Mouse (Mus musculus) embryonic facial prominence, embryonic 11.5 days (tissue): ENCODE data around the gene Rgs12. TPM values are rescaled to one million over a fixed set of nuclear protein-coding genes. Genes with fewer than 3 reads are reported as not detected.

Experiments used
- ATAC-seq: fragments of 200-750 bp; cut with Nextera tagmentation; replicated peaks from 2 replicates; pipeline ENCODE4 v1.8.0; 2017; ENCODE audit warnings: low read depth; ENCODE audit not compliant: insufficient number of reproducible peaks, low FRiP score, low TSS enrichment
- DNase-seq: peaks from one replicate; pipeline ENCODE4 v3.0.0-alpha.2; 2015; ENCODE audit warnings: low spot score
- H3K27ac ChIP-seq: fragments of 300-500 bp; sonication (generic); replicated peaks from 2 replicates; pipeline ENCODE4 v1.5.1; 2014; ENCODE audit warnings: mild to moderate bottlenecking, low read depth, low read length, control low read depth
- H3K27me3 ChIP-seq: fragments of 300-500 bp; sonication (generic); 2 replicates; pipeline ENCODE4 v1.6.1; 2014; ENCODE audit warnings: mild to moderate bottlenecking, low read length, moderate library complexity, mixed read lengths; ENCODE audit not compliant: control insufficient read depth, insufficient read depth
- H3K36me3 ChIP-seq: fragments of 300-500 bp; sonication (generic); replicated peaks from 2 replicates; pipeline ENCODE4 v1.6.1; 2014; ENCODE audit warnings: low read depth, mild to moderate bottlenecking, low read length, moderate library complexity, mixed read lengths; ENCODE audit not compliant: control insufficient read depth, insufficient read depth
- H3K4me1 ChIP-seq: fragments of 300-500 bp; sonication (generic); 2 replicates; pipeline ENCODE4 v1.6.1; 2014; ENCODE audit warnings: low read length, mixed read lengths; ENCODE audit not compliant: control insufficient read depth, insufficient read depth
- H3K4me2 ChIP-seq: fragments of 300-500 bp; sonication (generic); 2 replicates; pipeline ENCODE4 v1.6.1; 2014; ENCODE audit warnings: low read depth, mild to moderate bottlenecking, control low read depth, low read length, moderate library complexity
- H3K4me3 ChIP-seq: fragments of 300-500 bp; sonication (generic); 2 replicates; pipeline ENCODE4 v1.5.1; 2014; ENCODE audit warnings: low read depth, low read length, control low read depth
- H3K9ac ChIP-seq: fragments of 300-500 bp; sonication (generic); replicated peaks from 2 replicates; pipeline ENCODE4 v1.6.1; 2014; ENCODE audit warnings: mild to moderate bottlenecking, control low read depth, low read length
- H3K9me3 ChIP-seq: fragments of 300-500 bp; sonication (generic); replicated peaks from 2 replicates; pipeline ENCODE4 v1.6.1; 2016; ENCODE audit warnings: mild to moderate bottlenecking, low read length, inconsistent platforms, mixed read lengths; ENCODE audit not compliant: control insufficient read depth
- WGBS: fragments of 180-500 bp; shearing (Covaris S2); extraction: QIAGEN DNeasy Blood & Tissue Kit; methylation state at CpG from one replicate; pipeline ENCODE4 v1.1.7; 2014; 5-methylcytosine and 5-hydroxymethylcytosine counted together
- polyA plus RNA-seq: library from polyadenylated mRNA; unstranded; fragments of >200 nt; fragmentation: Nextera tagmentation; extraction: Ambion mirVana; gene quantifications from 2 replicates; pipeline ENCODE4 v1.2.1, GENCODE M21; 2014

Gene Rgs12
- polyA plus RNA-seq, 1 experiment from 2014 or later, result 33.7 TPM

DNA sequence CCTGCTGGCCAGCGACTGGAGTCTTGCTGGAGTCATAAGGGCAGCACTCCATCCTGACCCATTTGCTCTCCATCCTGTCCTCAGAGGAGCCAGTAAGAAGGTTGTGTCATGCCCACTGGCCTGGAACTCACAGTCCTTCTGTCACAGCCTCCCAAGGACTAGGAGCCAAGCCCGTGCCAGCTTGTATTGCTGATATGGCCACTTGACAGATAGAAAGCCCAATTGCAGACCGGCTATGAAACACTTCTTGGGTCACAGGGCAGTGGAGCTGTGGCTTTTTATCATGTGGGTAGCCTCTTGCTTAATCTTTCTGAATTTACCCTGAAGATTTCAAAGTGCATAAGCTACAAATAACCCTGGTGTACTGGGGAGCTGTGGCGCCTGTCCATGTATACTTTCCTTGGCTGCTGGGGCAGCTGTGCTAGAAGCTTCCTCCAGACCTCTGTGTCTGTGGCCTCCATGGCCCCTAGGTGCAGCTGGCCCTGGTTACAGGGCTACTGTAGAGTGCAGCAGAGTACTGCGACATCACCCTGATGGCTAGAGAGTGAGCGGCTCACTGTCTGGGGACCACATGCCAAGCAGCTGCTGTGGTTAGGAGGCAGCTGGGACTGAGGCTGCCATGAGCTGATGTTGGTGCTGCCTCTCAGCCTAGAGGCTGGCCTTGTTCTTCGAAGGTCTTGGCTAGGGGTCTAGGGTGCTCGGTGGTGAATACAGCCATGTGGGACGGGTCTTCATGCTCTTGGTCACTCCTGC is 27.5 kb downstream of the Rgs12 start:
- no peak overlapping the region for H3K27ac ChIP-seq
- H3K9ac ChIP-seq, result no peak overlapping the region
- DNase-seq (no peak), ATAC-seq (no peak)
- no peaks in the 10 kb centered on the region for H3K27me3 ChIP-seq
- H3K36me3 ChIP-seq, result peaks cover 2% of the 10 kb centered on the region
- H3K4me2 ChIP-seq, result no peak overlapping the region
- H3K9me3 ChIP-seq, result no peaks in the 10 kb centered on the region
- no peaks in the 10 kb centered on the region for H3K4me1 ChIP-seq
- H3K4me3 ChIP-seq, result no peak overlapping the region
- 93% methylated on average over 9 of the region's 9 CpGs for WGBS

DNA sequence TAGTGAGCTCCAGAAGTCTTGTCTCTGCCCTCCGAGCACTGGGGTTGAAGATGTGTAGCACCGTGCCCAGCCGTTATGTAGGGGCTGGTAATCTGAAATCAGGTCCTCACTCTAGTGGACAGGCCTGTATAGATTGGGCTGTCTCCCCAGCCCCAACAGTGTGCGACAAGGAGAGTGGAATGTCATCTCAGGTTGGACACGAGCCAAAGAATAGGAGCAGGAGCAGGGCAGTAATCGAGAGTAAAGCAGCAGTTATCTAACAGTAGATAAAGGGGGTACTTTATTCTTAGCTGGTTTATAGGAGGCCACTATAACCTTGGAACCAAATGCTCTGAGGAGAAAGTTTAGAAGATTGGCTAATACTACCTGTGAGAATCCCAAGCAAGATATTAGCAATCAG is 30.9 kb downstream of the Rgs12 start:
- Histone ChIP-seq H3K27me3 (no peaks in the 10 kb centered on the region), H3K27ac (no peak overlapping the region), H3K9me3 (no peaks in the 10 kb centered on the region), H3K36me3 (peaks cover 2% of the 10 kb centered on the region; the same call in 1 of the 2 replicates), H3K4me1 (no peaks in the 10 kb centered on the region), H3K4me3 (no peak overlapping the region), H3K9ac (no peak overlapping the region), H3K4me2 (no peak overlapping the region)
- 88% methylated on average over 6 of the region's 6 CpGs for WGBS
- no peak for ATAC-seq
- no peak for DNase-seq

DNA sequence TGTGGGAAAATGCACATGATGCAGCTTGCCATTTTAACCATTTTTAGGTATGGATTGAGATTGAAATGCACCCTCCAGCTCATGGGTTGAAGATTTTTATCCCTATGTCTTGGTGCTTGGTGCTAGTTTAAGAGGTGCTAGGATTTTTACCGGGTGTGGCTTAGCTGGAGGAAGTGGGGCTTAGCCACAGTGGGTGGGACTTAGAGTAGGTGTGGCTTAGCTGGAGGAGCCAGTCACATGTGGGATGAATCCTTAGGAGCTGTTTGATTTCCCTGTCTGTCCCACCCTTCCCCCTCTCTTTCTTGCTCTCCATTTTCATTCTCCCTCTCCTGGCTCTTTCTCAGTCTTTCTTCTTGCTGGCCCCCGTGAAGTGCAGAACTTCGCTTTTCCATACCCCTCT is 32.5 kb downstream of the Rgs12 start:
- H3K27ac ChIP-seq, result no peak overlapping the region
- no peaks in the 10 kb centered on the region for H3K9me3 ChIP-seq
- no peak overlapping the region for H3K4me2 ChIP-seq
- H3K4me3 ChIP-seq, result no peak overlapping the region
- H3K27me3 ChIP-seq, result no peaks in the 10 kb centered on the region
- H3K4me1 ChIP-seq, result no peaks in the 10 kb centered on the region
- no peak for DNase-seq
- 49% methylated on average over 3 of the region's 3 CpGs for WGBS
- H3K9ac ChIP-seq, result no peak overlapping the region
- no peaks in the 10 kb centered on the region; the same call in 1 of the 2 replicates for H3K36me3 ChIP-seq
- ATAC-seq, result no peak

DNA sequence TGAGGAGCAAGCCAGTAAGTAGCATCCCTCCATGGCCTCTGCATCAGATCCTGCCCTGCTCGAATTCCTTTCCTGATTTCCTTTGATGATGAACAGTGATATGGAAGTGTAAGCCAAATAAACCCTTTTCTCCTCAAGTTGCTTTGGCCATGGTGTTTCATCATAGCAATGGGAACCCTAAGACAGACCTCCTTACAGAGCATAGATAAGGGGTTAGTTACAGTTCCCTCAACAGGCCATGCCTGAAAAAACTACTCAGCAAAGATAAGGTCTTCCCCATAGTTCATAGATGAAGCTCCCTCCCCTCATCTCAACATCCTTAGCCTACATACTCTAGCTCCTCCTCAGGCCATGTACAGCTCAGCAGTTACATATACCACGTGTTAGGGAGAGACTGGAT is 35.7 kb downstream of the Rgs12 start:
- Histone ChIP-seq H3K36me3 (no peaks in the 10 kb centered on the region; the same call in 1 of the 2 replicates), H3K4me3 (no peak overlapping the region), H3K27ac (no peak overlapping the region), H3K9me3 (no peaks in the 10 kb centered on the region), H3K4me2 (no peak overlapping the region), H3K9ac (no peak overlapping the region), H3K27me3 (no peaks in the 10 kb centered on the region), H3K4me1 (no peaks in the 10 kb centered on the region)
- ATAC-seq (no peak), DNase-seq (no peak)
- 70% methylated on average over 2 of the region's 2 CpGs for WGBS

DNA sequence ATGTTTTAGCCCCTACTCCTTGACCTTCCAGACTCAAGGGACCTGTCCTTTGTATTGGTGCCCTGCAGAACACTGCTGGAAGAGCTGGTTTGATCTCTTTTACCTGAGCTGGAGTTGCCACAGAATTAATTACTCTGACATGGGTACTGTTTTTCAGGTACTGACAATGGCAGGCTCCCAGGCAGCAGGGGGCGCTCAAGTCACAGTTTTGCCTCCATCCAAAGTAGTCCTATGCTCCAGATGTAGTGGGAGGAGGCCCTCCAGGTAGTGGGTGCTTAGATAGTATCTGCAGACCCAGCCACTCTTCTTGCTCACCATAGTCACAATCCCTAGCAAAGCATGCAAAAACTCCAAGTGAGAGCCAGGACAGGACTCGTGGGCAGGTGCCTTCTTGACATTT is 36.6 kb downstream of the Rgs12 start:
- no peaks in the 10 kb centered on the region for H3K9me3 ChIP-seq
- no peak overlapping the region for H3K4me2 ChIP-seq
- H3K27me3 ChIP-seq, result no peaks in the 10 kb centered on the region
- no peaks in the 10 kb centered on the region for H3K4me1 ChIP-seq
- no peak overlapping the region for H3K27ac ChIP-seq
- DNase-seq, result peak; percentile 73
- ATAC-seq, result no peak
- H3K36me3 ChIP-seq, result no peaks in the 10 kb centered on the region; the same call in 1 of the 2 replicates
- no peak overlapping the region for H3K9ac ChIP-seq
- H3K4me3 ChIP-seq, result no peak overlapping the region
- WGBS, result 30% methylated on average over 2 of the region's 2 CpGs

DNA sequence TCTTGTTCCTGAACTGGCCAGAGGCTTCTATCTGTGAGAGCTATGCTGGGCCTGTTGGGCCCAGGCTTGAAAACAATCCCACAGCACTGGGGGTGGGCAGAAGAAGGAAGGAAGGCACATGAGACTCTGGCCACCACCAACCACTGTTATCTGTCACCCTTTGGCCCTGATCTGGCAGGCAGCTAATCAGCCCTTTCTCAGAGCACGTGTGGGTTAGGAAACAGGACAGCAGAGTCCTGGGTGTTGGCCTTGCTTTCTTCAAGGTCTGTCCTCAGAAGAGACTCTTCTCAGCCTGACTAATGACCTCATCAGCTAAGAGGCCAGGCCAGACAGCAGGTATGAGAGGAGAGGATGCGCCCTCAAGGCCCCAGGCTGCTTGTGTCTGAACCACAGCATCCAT is 38.2 kb downstream of the Rgs12 start:
- H3K4me3 ChIP-seq, result no peak overlapping the region
- 68% methylated on average over 2 of the region's 2 CpGs for WGBS
- H3K36me3 ChIP-seq, result no peaks in the 10 kb centered on the region; the same call in 1 of the 2 replicates
- ATAC-seq (no peak), DNase-seq (no peak)
- no peak overlapping the region for H3K4me2 ChIP-seq
- H3K9me3 ChIP-seq, result no peaks in the 10 kb centered on the region
- no peaks in the 10 kb centered on the region for H3K4me1 ChIP-seq
- no peak overlapping the region for H3K27ac ChIP-seq
- H3K27me3 ChIP-seq, result no peaks in the 10 kb centered on the region
- no peak overlapping the region for H3K9ac ChIP-seq

DNA sequence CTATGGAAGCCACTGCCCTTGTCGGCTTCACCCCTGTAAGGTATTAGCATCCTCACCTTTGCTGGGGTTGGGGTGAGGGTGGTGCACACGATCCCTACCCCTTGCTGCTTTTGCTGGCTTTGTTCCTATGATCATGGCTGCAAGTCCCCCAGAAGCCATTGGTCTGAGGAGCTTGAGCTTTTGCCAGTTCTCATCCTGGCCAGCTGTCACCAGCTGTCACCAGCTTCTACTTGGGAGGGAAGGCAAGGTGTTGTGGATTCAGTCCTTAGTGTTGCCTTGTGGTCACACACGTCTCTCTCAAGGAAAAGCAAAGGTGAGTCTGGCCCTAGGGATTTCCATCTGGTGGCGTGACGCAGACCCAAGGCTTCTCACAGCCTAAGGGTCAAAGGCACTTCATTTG is 39.4 kb downstream of the Rgs12 start:
- WGBS, result 88% methylated on average over 5 of the region's 5 CpGs
- ATAC-seq (no peak), DNase-seq (no peak)
- no peaks in the 10 kb centered on the region; the same call in 1 of the 2 replicates for H3K36me3 ChIP-seq
- H3K9me3 ChIP-seq, result no peaks in the 10 kb centered on the region
- H3K4me2 ChIP-seq, result no peak overlapping the region
- no peaks in the 10 kb centered on the region for H3K4me1 ChIP-seq
- H3K27ac ChIP-seq, result no peak overlapping the region
- H3K4me3 ChIP-seq, result no peak overlapping the region
- no peak overlapping the region for H3K9ac ChIP-seq
- no peaks in the 10 kb centered on the region for H3K27me3 ChIP-seq

DNA sequence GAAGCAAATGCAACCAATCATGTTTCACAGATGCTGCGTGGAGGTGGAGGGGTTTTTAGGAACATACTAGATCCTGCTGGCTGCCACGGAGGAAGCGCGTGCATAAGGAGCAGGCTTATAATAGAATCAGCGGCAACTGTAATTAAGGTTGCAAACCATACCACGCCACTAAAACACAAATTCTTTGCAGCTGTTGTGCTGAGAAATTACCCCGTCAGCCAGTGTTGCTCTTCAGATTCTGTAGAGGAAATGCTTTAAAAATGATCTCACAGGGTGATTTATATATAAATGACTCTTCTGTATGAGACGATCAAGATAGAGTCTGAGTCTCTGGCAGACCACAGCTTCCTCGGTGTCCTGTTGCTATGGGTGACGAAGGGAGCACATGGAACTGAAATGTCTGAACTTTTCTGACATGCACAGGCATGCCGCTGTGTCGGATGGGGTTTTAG is 40.1 kb downstream of the Rgs12 start:
- Histone ChIP-seq H3K4me2 (no peak overlapping the region), H3K4me1 (no peaks in the 10 kb centered on the region), H3K9ac (no peak overlapping the region), H3K9me3 (no peaks in the 10 kb centered on the region), H3K27me3 (no peaks in the 10 kb centered on the region), H3K27ac (no peak overlapping the region), H3K4me3 (no peak overlapping the region), H3K36me3 (no peaks in the 10 kb centered on the region; the same call in 1 of the 2 replicates)
- ATAC-seq, result no peak
- WGBS, result 69% methylated on average over 12 of the region's 12 CpGs
- peak; percentile 45 for DNase-seq
